Mouse (Mus musculus) right cerebral cortex, postnatal 14 days (tissue): Measurements from ENCODE around the gene Coq9.
"Not testable (repeated sequence)": the region's sequence is repeated elsewhere in the genome, so short reads cannot be mapped to it uniquely, and the experiment has no call there.

Experiments
- DNase-seq: peaks from one replicate; pipeline ENCODE4 v3.0.0; 2022

The Coq9 gene

DNA sequence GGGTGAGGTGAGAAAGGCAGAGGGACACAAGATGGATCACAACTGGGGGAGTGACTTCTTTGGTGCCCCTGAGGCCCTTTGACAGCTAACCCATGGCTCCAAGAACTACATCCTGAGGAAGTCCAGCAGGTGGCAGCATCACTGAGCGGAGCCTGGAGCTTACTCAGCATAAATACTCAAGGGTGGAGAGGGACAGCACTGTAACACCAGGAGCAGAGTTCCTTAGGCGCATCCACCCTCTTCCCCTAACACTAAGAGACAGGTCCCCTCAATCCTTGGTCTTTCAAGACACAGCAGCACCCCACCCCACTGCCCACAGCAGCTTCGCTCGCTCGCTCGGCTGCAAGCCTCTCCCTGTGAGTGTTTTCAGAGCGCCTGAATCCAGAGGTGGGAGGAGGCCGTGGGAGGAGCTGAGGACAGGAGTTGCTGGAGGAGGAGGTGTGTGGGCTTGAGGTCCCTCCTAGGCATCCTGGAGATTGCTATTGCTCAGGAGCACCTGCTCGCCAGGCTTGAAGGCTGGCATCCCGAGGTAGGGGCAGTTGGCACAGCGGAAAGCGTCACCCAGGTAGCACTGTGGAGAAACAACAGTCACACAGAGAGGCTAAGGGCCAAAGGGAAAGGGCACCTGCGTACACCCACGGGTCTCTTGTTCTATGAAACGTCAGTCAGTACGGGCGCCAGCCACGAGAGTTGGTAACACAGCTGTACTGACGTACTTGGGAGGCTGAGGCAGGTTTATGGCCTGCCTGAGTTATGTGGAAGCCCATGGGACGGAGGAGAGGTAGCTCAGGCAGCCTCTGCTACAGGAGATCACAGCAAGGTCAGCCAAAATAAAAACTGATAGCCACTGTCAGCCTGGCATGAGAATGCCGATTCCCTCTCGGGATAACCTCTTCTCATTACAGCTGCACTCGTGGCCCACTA is 15.2 kb upstream of the Coq9 start:
- DNase-seq: peak; percentile 65

DNA sequence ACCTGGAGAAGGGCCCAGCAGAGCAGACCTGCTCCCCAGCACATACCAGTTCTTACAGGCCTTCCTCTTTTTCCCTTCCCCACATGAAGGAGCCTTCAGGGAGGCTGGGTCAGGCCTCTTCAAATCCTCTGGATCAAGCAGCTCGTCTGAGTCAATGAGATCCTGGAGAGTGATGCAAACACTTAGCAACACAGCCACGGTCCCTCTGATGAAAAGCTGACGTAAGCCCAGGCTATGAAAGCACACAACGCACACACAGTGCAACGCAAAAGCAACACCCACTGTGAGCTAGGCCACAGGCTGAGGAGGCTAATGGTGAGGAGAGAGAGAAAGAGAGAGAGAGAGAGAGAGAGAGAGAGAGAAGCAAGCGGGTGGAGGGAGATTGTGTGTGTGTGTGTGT is 13.0 kb upstream of the Coq9 start:
- DNase-seq: no peak

DNA sequence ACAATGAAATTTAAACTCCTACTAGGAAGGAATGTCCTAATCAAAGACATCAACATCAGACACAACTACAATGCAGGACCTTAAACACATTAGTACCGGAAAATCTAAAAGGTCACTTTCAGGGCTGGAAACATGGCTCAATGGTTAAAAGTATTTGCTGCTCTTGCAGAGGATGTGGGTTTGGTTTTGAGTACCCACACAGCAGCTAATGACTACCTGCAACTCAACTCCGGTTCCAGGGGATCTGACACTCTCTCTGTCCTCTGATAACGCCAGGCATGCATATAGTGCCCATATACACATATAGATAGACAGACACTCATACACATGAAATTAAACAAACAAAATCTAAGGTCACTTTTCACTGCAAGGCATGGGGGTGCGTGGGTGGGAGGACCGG is 11.9 kb upstream of the Coq9 start:
- no peak for DNase-seq

DNA sequence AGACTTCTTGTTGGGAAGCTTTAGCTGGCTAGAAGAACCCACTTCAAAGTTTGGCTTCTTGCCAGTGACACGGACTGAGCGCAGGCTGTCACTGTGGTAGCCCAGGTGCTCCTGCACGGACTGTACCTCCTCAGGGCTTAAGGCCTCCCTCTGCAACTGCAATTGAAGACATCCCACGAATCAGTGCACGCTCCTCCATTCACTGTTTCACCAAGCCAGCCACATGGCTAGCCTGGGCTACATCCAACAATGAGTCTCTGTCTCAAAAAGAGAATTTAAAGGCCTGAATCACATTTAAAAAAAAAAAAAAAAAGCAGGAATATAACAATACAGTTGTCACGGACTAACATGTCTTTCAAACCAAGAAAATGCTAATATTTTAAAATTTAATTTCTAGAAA is 9.8 kb upstream of the Coq9 start:
- no peak for DNase-seq

DNA sequence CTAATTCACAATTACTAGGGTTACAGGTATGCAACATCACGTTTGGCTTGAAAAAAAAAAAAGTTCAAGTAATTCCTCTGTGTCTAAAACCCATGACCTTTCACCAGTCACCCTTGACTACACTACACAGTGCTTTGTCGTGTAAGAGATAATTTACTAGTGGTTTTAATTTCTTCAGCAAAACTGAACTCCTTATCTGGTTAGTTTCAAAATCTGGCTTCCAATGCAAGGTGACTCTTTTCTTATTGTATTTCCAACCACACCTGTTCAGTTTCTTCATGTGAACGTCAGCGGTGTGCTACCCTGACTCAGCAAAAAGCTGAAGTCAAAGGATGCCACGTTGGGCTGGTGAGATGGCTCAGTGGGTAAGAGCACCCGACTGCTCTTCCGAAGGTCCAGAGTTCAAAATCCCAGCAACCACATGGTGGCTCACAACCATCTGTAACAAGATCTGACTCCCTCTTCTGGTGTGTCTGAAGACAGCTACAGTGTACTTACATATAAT is 4.2 kb upstream of the Coq9 start:
- not testable (repeated sequence) for DNase-seq

DNA sequence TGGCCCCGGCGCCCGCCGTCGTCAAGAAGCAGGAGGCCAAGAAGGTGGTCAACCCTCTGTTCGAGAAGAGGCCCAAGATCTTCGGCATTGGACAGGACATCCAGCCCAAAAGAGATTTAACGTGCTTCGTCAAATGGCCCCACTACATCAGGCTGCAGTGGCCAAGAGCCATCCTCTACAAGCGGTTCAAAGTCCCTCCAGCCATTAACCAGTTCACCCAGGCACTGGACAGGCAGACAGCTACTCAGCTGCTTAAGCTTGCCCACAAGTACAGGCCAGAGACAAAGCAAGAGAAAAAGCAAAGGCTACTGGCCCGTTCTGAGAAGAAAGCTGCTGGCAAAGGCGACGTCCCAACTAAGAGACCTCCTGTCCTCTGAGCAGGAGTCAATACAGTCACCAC is 2.4 kb upstream of the Coq9 start:
- not testable (repeated sequence) for DNase-seq

DNA sequence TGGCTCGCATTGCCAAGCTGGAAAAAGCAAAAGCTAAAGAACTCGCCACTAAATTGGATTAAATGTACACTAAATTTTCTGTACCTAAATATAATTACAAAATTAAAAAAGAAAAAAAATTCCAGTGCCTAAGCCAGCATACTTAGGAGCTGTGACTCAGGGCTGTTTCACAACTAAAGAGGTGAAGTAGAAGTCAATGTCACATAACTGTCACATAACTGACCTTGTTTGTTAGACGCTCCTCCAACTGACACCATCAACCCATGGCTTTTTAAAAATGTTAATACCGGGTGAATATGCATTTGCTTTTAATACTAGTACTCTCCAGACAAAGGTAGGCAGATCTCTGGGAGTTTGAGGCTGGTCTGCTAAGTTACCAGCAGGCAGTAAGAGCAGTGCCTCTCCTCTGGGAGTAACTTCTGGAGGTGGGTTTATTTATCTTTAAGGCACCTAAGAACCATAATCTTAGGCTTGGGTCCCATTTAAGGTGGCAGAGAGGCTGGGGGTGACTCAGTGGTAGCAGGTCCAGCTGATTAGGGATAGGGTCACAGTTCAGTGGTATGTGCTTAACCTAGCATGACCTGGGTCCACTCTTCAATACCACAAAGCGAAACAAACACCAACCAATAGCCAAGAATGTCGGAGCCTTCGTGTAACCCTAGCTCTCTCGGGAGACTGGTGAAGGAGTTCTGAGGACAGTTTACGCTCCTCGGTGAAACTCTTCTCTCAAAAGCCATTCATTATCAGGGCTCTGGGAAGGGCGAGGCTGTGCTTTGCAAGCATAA is 1.5 kb upstream of the Coq9 start:
- no peak for DNase-seq

DNA sequence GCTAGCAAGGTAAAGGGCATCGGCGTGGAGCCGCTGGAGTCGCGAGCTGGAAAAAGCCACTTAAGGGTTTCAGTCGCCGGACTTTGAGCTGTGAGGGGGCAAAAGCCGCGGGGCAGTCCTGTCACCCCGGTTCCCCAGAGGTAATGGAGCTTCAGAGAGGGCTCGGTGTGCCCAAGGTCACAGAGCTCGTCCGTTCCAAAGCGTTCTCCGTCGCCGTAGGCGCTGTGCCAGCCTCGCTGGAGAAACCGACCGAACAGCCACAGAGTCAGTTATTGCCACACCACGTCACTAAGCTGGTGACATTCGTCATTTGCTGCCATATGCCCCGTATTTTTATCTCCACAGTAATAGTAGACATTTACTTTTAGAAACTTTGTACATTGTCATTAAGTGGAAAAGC is 479 bp downstream of the Coq9 start:
- peak; percentile 69 for DNase-seq

DNA sequence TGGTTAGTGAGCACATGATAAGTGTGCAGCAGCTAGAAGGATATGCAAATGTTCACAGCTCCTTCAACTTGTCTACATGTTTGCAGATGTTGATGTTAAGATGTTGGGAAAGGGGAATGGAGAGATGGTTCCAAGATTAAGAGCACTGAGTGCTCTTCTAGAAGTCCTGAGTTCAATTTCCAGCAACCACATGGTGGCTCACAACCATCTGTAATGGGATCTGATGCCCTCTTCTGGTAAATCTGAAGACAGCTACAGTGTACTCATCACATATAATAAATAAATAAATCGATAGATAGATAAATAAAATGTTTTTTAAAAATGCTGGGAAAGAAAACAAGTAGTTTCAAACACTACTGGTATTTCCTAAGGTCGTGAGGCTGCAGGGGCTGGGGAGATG is 3.1 kb downstream of the Coq9 start:
- DNase-seq: no peak

DNA sequence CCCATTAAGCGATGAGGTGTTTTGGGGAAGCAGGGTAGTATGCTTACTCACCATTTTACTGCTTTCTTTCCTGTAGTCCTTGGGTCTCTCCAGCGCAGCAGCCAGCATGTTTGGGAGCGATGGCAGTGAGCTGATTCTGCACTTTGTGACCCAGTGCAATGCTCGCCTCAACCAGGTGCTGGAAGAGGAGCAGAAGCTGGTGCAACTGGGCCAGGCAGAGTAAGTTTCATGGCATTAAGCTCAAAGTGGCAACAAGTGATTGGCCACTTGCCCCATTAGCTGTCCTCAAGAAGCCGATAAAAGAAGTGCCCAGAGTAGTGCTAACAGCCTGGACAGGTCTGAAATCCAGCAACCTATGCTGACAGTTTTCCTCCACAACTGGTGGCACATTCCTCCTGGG is 11.9 kb downstream of the Coq9 start:
- no peak for DNase-seq

DNA sequence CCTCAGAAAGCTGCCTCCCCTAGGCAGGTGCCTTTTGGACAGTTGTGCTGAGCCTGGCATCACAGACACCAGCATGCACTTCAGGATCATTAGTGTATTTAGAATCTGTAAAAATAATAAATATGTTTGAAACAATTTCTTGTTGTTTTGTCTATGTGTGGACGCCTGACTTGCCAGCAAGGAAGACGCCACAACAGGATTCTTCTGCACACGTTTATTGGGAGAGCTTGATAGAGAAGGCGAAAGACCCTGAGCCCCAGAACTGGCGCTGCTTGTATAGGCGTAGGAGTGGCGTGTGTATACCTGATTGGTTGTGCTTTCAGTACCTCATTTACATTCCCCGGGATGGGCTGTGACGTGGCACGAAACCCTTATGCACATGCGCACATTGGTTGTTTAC is 16.6 kb downstream of the Coq9 start:
- not testable (repeated sequence) for DNase-seq

DNA sequence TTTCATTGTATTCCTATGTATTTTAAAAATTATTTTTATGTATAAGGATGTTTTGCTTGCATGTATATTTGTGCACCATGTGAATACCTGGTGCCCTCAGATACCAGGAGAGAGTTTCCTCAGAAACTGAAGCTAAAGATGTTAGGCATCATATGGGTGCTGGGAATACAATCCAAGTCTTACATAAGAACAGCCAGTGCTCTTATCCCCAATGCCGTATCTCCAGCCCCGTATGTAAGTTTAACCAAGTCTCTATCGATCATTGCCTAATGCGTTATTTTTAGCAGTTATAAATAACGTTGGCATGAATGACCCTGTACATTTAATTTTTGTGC is 18.9 kb downstream of the Coq9 start:
- no peak for DNase-seq

DNA sequence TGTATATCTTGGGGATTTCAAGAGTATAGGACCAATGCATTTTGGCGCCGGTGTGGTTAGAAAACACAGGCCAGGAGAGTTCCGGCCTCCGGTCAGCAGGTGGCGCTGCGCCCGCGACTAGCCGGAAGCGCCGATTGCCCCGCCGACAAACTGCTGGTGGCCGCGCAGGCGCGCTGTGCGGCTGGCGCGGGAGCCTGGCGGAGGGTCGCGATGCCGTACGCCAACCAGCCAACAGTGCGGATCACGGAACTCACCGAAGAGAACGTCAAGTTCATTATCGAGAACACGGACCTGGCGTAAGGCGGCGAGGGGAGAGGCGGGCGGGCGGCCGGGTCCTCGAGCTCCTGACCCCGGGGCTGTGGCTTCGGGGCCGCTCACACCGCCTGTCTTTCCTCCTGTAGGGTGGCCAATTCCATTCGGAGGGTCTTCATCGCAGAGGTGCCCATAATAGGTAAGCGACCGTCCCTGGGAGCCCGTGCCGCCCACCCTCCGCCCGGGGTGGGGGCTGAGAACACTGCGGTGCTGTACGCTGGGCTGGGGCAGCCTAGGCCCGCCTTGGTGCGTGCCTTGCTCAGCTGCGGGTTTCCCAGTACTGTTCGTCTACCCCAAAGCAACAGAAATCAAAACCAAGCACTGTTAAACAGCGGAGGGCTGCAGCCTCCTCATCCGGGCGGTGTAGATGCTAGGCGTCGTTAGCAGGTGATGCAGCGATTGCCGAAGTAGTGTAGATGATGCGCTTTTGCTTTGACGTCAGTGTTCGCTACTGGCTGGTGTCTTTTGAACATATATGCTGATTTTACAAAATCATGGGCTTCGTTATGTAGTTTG is 19.4 kb downstream of the Coq9 start, which contains the start of gene Polr2c:
Gene Polr2c (plus strand): TSS at position 105 of the 828 bp plus-strand sequence.
- peak; percentile 92 for DNase-seq

DNA sequence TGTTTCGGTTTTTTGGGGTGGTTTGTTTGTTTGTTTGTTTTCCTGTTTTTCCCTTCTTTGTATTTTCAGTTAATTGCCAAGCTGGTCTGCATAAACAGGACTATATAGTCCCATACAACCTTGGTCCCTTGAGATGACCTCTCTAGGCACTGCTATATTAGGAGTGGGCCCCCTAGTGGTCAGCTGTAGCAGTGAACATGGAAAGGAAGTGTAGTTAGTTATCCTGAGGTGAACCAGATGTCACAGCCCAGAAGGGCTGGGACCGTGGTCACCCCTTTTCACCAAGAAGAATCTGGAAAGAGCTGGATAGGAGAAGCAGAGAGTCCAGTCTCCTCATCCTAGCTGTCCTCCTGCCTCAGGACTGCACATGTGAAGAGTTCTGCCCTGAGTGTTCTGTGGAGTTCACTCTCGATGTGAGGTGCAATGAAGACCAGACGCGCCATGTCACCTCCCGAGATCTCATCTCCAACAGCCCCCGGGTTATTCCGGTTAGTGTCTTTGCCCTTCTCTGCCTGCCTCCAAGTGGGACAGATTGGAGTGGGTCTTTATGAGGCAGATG is 23.3 kb downstream of the Coq9 start:
- DNase-seq: peak; percentile 64

DNA sequence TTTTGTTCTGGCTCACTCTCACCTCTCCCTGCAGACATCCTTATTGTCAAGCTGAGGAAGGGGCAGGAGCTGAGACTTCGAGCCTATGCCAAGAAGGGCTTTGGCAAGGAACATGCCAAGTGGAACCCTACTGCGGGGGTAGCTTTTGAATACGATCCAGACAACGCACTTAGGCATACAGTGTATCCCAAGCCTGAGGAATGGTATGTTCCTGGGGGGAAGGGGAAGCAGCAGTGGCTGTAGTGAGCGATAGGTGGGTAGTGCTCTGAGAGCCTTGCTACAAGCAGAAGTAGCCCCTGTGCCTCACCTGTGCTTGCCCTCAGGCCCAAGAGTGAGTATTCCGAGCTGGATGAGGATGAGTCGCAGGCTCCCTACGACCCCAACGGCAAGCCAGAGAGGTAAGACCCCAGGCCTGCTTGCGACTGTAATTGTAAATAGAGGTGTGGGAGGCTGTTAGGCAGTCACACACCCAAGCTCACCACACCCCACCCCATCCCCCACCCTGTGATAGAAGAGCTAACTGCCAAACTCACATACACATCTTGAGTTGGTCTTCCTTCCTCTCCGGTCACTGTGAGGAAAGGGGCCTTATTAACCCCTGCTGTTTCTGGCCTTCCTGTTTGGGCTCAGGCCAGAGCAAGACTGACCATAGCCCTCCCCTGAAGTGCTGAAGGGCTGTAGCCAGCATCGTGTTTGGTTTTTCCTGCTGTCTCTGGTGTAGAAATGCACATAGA is 24.5 kb downstream of the Coq9 start:
- DNase-seq: no peak

DNA sequence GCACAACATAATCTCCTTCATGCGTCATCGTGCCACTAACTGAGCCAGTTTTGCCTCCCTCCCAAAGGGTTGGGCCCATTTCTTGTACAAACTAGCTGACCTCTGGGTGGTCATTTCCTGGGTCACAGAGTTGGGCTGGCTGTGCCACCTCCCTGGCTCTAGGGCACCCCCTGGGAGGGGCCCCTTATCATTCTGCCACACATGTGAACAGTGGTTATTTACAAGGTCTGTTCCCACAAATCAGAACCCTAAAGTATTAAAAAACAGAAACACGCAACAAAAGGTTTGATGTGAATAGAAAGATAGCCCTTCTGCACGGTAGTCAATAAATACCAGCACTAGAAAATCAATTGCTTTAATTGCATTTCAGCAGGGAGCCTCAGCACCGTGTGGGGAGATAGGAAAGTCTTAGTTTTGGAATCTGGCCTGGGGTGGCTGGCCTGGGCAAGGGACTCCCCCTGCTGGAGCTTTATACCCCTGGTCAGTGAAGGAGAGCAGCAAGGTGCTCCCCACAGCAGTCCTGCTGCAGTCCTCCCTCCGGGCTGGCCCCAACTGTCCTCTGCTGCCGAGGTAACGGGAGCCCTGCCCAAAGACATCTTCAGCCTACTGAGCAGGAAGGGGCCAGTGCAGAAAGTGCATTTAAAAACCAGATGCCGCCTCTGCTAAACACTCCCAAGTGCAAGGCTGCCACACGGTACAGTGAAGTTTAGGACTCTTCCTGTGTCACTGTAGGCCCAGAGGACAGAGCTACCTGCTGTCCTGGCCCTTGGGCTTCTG is 26.0 kb downstream of the Coq9 start:
- no peak for DNase-seq

DNA sequence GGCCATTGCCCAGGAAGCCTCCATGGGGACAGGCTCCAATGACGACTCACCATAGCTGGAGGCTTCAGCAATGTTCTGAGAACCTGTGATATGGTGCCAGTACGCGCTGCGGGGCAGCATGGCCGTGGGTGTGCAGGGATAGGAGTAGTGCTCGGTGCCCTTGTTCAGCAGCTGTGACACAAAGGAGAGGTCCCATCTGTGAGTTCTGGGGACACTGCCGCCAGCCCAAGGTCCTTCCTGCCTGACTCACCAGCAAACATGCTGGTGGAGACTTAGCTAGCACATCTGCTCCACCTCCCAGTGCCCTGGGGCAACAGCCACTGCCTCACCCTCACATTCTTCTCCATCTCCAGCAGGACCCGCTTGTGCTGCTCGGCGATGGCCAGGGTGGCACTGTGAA is 27.2 kb downstream of the Coq9 start:
- DNase-seq: no peak

DNA sequence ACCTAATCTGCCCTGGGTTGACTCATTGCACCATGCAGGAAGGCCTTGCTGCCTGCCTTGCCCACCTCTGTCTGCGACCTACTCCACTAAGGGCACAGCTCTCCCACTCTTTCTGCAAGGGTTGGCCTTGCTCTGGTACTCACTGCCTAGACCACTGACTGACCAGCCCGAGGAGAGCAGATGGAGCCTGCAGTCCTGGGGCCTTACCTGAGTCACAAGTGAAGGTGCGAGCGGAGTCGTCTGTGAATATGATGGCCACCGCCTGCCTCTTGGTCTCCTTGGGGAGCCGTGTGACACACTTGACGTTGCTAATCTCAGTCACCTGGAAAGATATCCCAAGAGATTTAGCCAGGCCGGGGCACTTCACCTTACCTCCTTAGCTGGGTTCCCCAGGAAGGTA is 28.8 kb downstream of the Coq9 start:
- DNase-seq: no peak

DNA sequence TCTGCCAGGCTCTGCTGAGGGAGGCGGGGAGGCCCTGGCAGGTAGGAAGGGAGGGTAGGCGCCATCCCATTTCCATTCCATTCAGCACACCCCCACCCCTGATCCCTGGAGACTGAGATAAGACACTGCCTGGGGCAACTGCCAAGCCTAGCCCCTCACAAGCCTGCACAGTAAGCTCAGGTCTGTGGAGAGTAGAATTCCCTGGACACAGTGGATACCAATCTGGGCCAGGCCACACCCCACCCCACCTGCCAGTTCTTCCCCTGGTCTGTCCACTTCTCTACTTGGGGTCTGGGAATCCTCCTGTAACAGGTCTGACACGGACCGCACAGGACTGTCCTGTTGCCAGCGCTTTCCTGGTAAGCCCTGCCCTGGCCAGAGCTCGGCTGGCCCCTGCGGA is 31.0 kb downstream of the Coq9 start:
- DNase-seq: no peak

DNA sequence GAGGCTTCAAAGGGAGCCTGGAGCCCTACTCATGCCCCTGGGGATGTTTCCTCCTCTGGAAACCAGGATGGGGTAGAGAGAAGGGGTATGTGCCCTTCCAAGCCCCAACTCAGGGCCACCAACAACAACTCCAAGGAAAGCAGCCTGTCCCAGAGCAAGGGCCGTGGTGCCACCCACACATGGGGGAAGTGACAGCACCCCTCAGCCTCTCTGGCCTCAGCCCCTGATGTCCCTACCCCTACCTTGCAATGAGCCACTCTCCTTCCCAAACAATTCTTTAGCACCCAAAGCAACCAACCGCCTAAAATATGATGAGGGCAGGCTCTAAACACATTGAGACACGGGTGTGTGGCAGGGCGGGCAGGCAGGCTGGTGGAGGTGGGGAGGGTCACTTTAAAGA is 31.9 kb downstream of the Coq9 start:
- no peak for DNase-seq

DNA sequence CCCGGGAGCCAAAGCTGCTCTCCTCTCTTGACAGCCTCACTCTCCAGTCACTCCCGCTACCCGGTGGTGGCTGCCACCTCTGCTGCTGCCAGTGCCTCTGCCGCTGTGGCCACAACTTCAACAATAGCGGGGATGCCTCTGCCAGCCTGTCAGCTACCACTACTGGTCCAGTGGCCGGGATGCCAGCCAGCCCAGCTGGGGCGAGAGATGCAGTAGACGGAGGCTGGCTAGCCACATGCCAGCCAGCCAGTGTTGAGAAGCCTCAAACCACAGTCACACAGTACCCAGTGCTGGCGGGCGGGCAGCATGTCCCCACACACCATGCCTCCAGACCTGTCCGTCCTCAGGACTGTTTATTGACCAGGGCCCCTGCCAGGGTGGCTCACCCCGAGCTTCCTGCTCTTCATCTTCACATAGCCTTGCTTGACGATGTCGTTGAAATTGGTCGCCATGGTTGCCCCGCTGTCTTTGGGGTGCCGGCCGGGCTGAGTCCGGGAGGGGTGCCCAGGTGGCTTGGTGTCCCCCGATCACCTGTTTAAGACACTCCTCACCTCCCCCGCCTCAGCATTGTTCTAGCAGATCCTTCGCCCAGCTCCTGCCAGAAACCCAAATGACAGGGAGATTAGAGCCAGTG is 32.5 kb downstream of the Coq9 start:
- DNase-seq: peak; percentile 64
